Mouse (Mus musculus) small intestine, adult 2 months (tissue): ENCODE data around the gene Zfp385c.

ENCODE experiments used
- CTCF ChIP-seq: fragments of 200-500 bp; IDR thresholded peaks from 2 replicates; pipeline ENCODE4 v1.5.1; 2012; ENCODE audit warnings: low read depth, mild to moderate bottlenecking, control low read depth, inconsistent platforms, low read length, moderate library complexity, mixed read lengths; ENCODE audit not compliant: insufficient replicate concordance, insufficient read length; ENCODE audit errors: extremely low read depth
- POLR2A ChIP-seq: fragments of 200-500 bp; IDR thresholded peaks from 2 replicates; pipeline ENCODE4 v1.6.1; 2012; ENCODE audit warnings: low read depth, mild to moderate bottlenecking, control low read depth, inconsistent platforms, low read length, moderate library complexity

- TF ChIP-seq CTCF = no peak
- TF ChIP-seq POLR2A = no peak
Measured at GRCm38 (mm10) chr11:100688443-100688842, 3.8 kb downstream of the Zfp385c start.
